Mouse (Mus musculus) mesoderm, embryonic 11.5 days (tissue): ENCODE results near the gene Tmem8.

Experiments used
- DNase-seq: peaks from one replicate; pipeline ENCODE4 v3.0.0-alpha.2; 2012; ENCODE audit warnings: low read depth, low spot score

The Tmem8 gene

GRCm38 (mm10) chr17:26142796-26143195 lies 29.7 kb downstream of the Tmem8 start:
- no peak for DNase-seq

GRCm38 (mm10) chr17:26143386-26143785 lies 30.3 kb downstream of the Tmem8 start:
- DNase-seq = no peak

- DNase-seq = no peak
Measured at GRCm38 (mm10) chr17:26149056-26149455, 36.0 kb downstream of the Tmem8 start.

GRCm38 (mm10) chr17:26151886-26152630 lies 39.0 kb downstream of the Tmem8 start:
- DNase-seq = no peak

- DNase-seq = no peak
Measured at GRCm38 (mm10) chr17:26162736-26163135, 49.6 kb downstream of the Tmem8 start.

- DNase-seq = no peak
Measured at GRCm38 (mm10) chr17:26168039-26168438, 54.9 kb downstream of the Tmem8 start.
